Mouse (Mus musculus): ENCODE measurements around the gene Sash3. TPM values are rescaled to one million over a fixed set of nuclear protein-coding genes. Genes with fewer than 3 reads are reported as not detected.

Sash3 gene
- total RNA-seq (2023) = 144 TPM

DNA sequence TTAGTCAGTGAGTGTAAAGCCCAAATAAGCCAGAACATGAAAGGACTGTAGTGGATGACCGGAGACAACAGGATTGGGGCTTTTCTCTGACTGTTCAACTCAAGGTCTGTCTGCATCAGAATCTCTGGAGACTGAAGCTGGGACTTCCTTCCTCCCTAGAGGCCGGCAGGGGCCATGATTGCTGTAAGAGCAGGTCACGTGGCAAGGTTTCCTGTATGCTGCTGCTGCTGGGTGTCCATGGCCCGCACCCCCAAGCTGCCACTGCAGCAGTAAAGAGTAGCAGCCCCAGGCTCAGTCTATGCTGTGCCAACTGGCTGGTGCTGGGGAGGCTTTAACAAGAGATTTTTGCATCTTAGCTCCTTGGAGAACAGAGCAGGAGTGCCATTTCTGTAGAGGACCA lies at the start of gene Sash3:
Sash3 (plus strand) TSS at position 175 of the 400 bp plus-strand sequence.

DNA sequence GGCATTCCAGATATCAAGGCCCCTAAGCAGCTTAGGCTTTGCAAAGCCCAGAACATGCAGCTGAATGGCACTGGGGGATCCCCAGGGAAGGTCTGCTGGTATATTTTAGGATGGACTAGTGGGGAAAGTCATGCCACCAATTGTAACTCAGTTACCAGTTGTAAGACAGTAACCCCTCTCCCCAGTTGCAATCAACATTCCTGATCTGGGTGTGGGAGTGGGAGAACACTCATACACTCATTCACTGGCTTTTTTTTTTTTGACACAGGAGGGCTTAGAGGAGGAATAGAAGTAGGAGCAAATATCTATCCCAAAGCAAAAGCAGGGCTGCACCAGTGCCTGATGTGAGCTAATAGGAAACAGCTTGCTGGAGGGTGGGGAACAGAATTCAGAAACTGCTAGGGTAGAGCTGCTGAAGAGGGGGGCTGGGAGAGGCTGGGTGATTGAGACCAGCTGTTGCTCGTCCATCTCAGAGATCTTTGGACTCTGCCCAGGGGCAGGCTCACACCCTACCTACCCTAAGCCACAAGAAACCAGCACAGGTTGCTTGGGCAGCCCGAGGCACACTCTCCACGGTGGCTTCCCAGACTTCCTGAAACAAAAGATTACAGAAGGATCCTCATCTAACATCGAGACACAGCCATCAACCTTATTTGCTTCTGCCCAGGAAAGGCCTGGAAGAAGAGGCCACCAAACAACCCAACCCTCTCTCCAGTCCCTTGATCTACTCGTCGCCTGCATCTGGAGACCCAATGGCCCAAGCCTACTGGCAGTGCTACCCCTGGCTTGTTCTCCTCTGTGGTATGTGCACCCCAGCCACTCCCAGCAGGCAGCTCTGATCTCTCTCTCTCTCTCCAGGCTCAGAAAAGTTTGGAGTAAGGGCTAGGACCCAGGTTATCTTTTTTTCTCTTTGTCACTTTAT lies 37.6 kb upstream of the Sash3 start, which contains the start of gene Xpnpep2:
Xpnpep2 (plus strand) TSS at position 332 of the 922 bp plus-strand sequence.

GRCm38 (mm10) chrX:48208519-48209185 lies 62.4 kb downstream of the Sash3 start, which contains the start of gene Zdhhc9:
TSS of gene Zdhhc9 (minus strand) at chrX:48208878.

Other genes starting within 250 kb of the Sash3 start
- gene Ocrl, start 234.0 kb upstream of the Sash3 start, total RNA-seq (2023) = 10.3 TPM
- 0.53 TPM for gene Apln, start 111.6 kb upstream of the Sash3 start, total RNA-seq (2023)
- gene Xpnpep2, start 37.7 kb upstream of the Sash3 start, total RNA-seq (2023) = not detected
- 30.6 TPM for gene Zdhhc9, start 62.4 kb downstream of the Sash3 start, total RNA-seq (2023)
- gene Utp14a, start 110.4 kb downstream of the Sash3 start, total RNA-seq (2023) = 42.5 TPM
- gene Bcorl1, start 194.9 kb downstream of the Sash3 start, total RNA-seq (2023) = 11.5 TPM

Measured in CD4-positive naive resting alpha-beta T cell, adult 76 days (primary cell).